Mouse (Mus musculus): Measurements from ENCODE around the gene Gm10721. TPM values are rescaled to one million over a fixed set of nuclear protein-coding genes. Genes with fewer than 3 reads are reported as not detected.
"Not testable (repeated sequence)": the region's sequence is repeated elsewhere in the genome, so short reads cannot be mapped to it uniquely, and the experiment has no call there.

Gene Gm10721
- polyA plus RNA-seq (2015; fragmentation: Nextera tagmentation; extraction: Ambion mirVana): not detected in 2 replicates

DNA sequence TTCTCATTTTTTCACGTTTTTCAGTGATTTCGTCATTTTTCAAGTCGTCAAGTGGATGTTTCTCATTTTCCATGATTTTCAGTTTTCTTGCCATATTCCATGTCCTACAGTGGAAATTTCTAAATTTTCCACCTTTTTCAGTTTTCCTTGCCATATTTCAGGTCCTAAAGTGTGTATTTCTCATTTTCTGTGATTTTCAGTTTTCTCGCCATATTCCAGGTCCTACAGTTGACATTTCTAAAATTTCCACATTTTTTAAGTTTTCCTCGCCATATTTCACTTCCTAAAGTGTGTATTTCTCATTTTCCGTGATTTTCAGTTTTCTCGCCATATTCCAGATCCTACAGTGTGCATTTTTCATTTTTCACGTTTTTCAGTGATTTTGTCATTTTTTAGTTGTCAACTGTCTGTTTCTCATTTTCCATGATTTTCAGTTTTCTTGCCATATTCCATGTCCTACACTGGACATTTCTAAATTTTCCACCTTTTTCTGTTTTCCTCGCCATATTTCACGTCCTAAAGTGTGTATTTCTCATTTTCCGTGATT is at the start of gene Gm10721:
Gene Gm10721, plus strand, starts transcription at position 408 of the 547 bp plus-strand sequence.
- not testable (repeated sequence) for H3K9ac ChIP-seq; H3K4me3 ChIP-seq (replicated peaks); H3K27me3 ChIP-seq; H3K9me3 ChIP-seq (replicated peaks); H3K27ac ChIP-seq (replicated peaks); H3K4me2 ChIP-seq (replicated peaks); H3K4me1 ChIP-seq; H3K36me3 ChIP-seq
- 55% methylated on average over 1 of the region's 11 CpGs for WGBS
- peak; percentile 55 for ATAC-seq (ENCODE audit: insufficient number of reproducible peaks, low FRiP score, low TSS enrichment, low read depth)

DNA sequence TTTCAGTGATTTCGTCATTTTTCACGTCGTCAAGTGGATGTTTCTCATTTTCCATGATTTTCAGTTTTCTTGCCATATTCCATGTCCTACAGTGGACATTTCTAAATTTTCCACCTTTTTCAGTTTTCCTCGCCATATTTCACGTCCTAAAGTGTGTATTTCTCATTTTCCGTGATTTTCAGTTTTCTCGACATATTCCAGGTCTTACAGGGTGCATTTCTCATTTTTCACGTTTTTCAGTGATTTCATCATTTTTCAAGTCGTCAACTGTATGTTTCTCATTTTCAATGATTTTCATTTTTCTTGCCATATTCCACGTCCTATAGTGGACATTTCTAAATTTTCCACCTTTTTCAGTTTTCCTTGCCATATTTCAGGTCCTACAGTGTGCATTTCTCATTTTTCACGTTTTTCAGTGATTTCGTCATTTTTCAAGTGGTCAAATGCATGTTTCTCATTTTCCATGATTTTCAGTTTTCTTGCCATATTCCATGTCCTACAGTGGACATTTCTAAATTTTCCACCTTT is 12.4 kb upstream of the Gm10721 start, which contains the start of gene Gm10722:
Gene Gm10722, plus strand, starts transcription at position 478 of the 528 bp plus-strand sequence.
- not testable (repeated sequence) for H3K4me2 ChIP-seq (replicated peaks); H3K36me3 ChIP-seq; H3K9ac ChIP-seq; H3K4me1 ChIP-seq; H3K9me3 ChIP-seq (replicated peaks); H3K4me3 ChIP-seq (replicated peaks); ATAC-seq (ENCODE audit: insufficient number of reproducible peaks, low FRiP score, low TSS enrichment, low read depth); H3K27ac ChIP-seq (replicated peaks); H3K27me3 ChIP-seq
- 73% methylated on average over 12 of the region's 12 CpGs for WGBS

DNA sequence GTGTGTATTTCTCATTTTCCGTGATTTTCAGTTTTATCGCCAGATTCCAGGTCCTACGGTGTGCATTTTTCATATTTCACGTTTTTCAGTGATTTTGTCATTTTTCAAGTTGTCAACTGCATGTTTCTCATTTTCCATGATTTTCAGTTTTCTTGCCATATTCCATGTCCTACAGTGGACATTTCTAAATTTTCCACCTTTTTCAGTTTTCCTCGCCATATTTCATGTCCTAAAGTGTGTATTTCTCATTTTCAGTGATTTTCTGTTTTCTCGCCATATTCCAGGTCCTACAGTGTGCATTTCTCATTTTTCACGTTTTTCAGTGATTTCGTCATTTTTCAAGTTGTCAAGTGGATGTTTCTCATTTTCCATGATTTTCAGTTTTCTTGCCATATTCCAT is 11.9 kb upstream of the Gm10721 start:
- not testable (repeated sequence) for H3K4me1 ChIP-seq; H3K9me3 ChIP-seq (replicated peaks); H3K27me3 ChIP-seq; H3K9ac ChIP-seq; H3K4me3 ChIP-seq (replicated peaks); ATAC-seq (ENCODE audit: insufficient number of reproducible peaks, low FRiP score, low TSS enrichment, low read depth); H3K36me3 ChIP-seq; H3K27ac ChIP-seq (replicated peaks); H3K4me2 ChIP-seq (replicated peaks)
- WGBS: 65% methylated on average over 8 of the region's 8 CpGs

DNA sequence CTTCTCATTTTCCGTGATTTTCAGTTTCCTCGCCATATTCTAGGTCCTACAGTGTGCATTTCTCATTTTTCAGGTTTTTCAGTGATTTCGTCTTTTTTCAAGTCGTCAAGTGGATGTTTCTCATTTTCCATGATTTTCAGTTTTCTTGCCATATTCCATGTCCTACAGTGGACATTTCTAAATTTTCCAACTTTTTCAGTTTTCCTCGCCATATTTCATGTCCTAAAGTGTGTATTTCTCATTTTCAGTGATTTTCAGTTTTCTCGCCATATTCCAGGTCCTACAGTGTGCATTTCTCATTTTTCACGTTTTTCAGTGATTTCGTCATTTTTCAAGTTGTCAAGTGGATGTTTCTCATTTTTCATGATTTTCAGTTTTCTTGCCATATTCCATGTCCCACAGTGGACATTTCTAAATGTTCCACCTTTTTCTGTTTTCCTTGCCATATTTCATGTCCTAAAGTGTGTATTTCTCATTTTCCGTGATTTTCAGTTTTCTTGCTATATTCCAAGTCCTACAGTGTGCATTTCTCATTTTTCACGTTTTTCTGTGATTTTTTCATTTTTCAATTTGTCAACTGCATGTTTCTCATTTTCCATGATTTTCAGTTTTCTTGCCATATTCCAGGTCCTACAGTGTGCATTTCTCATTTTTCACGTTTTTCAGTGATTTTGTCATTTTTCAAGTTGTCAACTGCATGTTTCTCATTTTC is 10.8 kb upstream of the Gm10721 start:
- not testable (repeated sequence) for H3K27ac ChIP-seq (replicated peaks); H3K27me3 ChIP-seq; H3K4me2 ChIP-seq (replicated peaks); H3K36me3 ChIP-seq; H3K9ac ChIP-seq; H3K4me3 ChIP-seq (replicated peaks); H3K9me3 ChIP-seq (replicated peaks); H3K4me1 ChIP-seq
- ATAC-seq (ENCODE audit: insufficient number of reproducible peaks, low FRiP score, low TSS enrichment, low read depth): peak; percentile 87
- 67% methylated on average over 9 of the region's 11 CpGs for WGBS

DNA sequence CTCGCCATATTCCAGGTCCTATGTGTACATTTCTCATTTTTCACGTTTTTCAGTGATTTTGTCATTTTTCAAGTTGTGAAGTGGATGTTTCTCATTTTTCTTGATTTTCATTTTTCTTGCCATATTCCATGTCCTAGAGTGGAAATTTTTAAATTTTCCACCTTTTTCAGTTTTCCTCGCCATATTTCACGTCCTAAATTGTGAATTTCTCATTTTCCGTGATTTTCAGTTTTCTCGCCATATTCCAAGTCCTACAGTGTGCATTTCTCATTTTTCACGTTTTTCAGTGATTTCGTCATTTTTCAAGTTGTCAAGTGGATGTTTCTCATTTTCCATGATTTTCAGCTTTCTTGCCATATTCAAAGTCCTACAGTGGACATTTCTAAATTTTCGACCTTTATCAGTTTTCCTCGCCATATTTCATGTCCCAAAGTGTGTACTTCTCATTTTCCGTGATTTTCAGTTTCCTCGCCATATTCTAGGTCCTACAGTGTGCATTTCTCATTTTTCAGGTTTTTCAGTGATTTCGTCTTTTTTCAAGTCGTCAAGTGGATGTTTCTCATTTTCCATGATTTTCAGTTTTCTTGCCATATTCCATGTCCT is 10.0 kb upstream of the Gm10721 start, which contains the start of gene Gm11168:
Gene Gm11168, plus strand, starts transcription at position 553 of the 603 bp plus-strand sequence.
- not testable (repeated sequence) for ATAC-seq (ENCODE audit: insufficient number of reproducible peaks, low FRiP score, low TSS enrichment, low read depth)

DNA sequence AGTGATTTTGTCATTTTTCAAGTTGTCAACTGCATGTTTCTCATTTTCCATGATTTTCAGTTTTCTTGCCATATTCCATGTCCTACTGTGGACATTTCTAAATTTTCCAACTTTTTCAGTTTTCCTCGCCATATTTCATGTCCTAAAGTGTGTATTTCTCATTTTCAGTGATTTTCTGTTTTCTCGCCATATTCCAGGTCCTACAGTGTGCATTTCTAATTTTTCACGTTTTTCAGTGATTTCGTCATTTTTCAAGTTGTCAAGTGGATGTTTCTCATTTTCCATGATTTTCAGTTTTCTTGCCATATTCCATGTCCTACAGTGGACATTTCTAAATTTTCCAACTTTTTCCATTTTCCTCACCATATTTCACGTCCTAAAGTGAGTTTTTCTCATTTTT is 6.8 kb upstream of the Gm10721 start:
- not testable (repeated sequence) for H3K4me1 ChIP-seq; ATAC-seq (ENCODE audit: insufficient number of reproducible peaks, low FRiP score, low TSS enrichment, low read depth); H3K27ac ChIP-seq (replicated peaks); H3K4me3 ChIP-seq (replicated peaks); H3K36me3 ChIP-seq; H3K27me3 ChIP-seq; H3K9me3 ChIP-seq (replicated peaks); H3K4me2 ChIP-seq (replicated peaks); H3K9ac ChIP-seq
- 83% methylated on average over 1 of the region's 5 CpGs for WGBS

More for the DNA sequence above, 10.0 kb upstream of the Gm10721 start, which contains the start of gene Gm11168:
- not testable (repeated sequence) for H3K4me2 ChIP-seq (replicated peaks); H3K27me3 ChIP-seq; H3K9me3 ChIP-seq (replicated peaks); H3K27ac ChIP-seq (replicated peaks); H3K4me3 ChIP-seq (replicated peaks); H3K4me1 ChIP-seq; H3K9ac ChIP-seq; H3K36me3 ChIP-seq
- WGBS: 74% methylated on average over 6 of the region's 14 CpGs

DNA sequence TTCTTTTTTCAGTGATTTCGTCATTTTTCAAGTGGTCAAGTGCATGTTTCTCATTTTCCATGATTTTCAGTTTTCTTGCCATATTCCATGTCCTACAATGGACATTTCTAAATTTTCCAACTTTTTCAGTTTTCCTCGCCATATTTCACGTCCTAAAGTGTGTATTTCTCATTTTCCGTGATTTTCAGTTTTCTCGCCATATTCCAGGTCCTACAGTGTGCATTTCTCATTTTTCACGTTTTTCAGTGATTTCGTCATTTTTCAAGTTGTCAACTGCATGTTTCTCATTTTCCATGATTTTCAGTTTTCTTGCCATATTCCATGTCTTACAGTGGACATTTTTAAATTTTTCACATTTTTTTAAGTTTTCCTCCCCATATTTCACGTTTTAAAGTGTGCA is 6.3 kb upstream of the Gm10721 start:
- ATAC-seq (ENCODE audit: insufficient number of reproducible peaks, low FRiP score, low TSS enrichment, low read depth): peak; percentile 79
- H3K4me2 ChIP-seq (replicated peaks); H3K4me1 ChIP-seq; H3K4me3 ChIP-seq (replicated peaks); H3K9ac ChIP-seq; H3K9me3 ChIP-seq (replicated peaks); H3K27me3 ChIP-seq; H3K36me3 ChIP-seq; H3K27ac ChIP-seq (replicated peaks): not testable (repeated sequence)
- 75% methylated on average over 8 of the region's 8 CpGs for WGBS

DNA sequence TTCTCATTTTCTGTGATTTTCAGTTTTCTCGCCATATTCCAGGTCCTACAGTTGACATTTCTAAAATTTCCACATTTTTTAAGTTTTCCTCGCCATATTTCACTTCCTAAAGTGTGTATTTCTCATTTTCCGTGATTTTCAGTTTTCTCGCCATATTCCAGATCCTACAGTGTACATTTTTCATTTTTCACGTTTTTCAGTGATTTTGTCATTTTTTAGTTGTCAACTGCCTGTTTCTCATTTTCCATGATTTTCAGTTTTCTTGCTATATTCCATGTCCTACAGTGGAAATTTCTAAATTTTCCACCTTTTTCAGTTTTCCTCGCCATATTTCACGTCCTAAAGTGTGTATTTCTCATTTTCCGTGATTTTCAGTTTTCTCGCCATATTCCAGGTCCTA is 5.7 kb upstream of the Gm10721 start:
- not testable (repeated sequence) for H3K27ac ChIP-seq (replicated peaks); H3K9me3 ChIP-seq (replicated peaks); H3K36me3 ChIP-seq; H3K4me1 ChIP-seq; H3K9ac ChIP-seq; H3K4me3 ChIP-seq (replicated peaks); H3K27me3 ChIP-seq; H3K4me2 ChIP-seq (replicated peaks)
- peak; percentile 32 for ATAC-seq (ENCODE audit: insufficient number of reproducible peaks, low FRiP score, low TSS enrichment, low read depth)
- 75% methylated on average over 8 of the region's 9 CpGs for WGBS

DNA sequence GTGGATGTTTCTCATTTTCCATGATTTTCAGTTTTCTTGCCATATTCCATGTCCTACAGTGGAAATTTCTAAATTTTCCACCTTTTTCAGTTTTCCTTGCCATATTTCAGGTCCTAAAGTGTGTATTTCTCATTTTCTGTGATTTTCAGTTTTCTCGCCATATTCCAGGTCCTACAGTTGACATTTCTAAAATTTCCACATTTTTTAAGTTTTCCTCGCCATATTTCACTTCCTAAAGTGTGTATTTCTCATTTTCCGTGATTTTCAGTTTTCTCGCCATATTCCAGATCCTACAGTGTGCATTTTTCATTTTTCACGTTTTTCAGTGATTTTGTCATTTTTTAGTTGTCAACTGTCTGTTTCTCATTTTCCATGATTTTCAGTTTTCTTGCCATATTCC is 3.6 kb upstream of the Gm10721 start:
- not testable (repeated sequence) for H3K4me1 ChIP-seq; H3K36me3 ChIP-seq; H3K4me2 ChIP-seq (replicated peaks); H3K27ac ChIP-seq (replicated peaks); H3K9me3 ChIP-seq (replicated peaks); H3K27me3 ChIP-seq; H3K9ac ChIP-seq; H3K4me3 ChIP-seq (replicated peaks)
- ATAC-seq (ENCODE audit: insufficient number of reproducible peaks, low FRiP score, low TSS enrichment, low read depth): peak; percentile 57; the same call in 1 of the 2 replicates
- WGBS: no CpG with 5 or more reads among the region's 5 CpGs

DNA sequence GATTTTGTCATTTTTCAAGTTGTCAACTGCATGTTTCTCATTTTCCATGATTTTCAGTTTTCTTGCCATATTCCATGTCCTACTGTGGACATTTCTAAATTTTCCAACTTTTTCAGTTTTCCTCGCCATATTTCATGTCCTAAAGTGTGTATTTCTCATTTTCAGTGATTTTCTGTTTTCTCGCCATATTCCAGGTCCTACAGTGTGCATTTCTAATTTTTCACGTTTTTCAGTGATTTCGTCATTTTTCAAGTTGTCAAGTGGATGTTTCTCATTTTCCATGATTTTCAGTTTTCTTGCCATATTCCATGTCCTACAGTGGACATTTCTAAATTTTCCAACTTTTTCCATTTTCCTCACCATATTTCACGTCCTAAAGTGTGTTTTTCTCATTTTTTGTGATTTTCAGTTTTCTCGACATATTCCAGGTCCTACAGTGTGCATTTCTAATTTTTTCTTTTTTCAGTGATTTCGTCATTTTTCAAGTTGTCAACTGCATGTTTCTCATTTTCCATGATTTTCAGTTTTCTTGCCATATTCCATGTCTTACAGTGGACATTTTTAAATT is 802 bp upstream of the Gm10721 start:
- H3K9ac ChIP-seq; H3K27ac ChIP-seq (replicated peaks); H3K36me3 ChIP-seq; H3K4me2 ChIP-seq (replicated peaks); H3K9me3 ChIP-seq (replicated peaks); H3K27me3 ChIP-seq; H3K4me3 ChIP-seq (replicated peaks); H3K4me1 ChIP-seq; ATAC-seq (ENCODE audit: insufficient number of reproducible peaks, low FRiP score, low TSS enrichment, low read depth): not testable (repeated sequence)
- WGBS: 78% methylated on average over 3 of the region's 7 CpGs

DNA sequence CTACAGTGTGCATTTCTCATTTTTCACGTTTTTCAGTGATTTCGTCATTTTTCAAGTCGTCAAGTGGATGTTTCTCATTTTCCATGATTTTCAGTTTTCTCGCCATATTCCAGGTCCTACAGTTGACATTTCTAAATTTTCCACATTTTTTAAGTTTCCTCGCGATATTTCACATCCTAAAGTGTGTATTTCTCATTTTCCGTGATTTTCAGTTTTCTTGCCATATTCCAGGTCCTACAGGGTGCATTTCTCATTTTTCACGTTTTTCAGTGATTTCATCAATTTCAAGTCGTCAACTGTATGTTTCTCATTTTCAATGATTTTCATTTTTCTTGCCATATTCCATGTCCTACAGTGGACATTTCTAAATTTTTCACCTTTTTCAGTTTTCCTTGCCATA is 2.4 kb downstream of the Gm10721 start, which contains the start of gene Gm10720:
Gene Gm10720, plus strand, starts transcription at position 301 of the 400 bp plus-strand sequence.
- not testable (repeated sequence) for H3K4me3 ChIP-seq (replicated peaks); H3K27me3 ChIP-seq; H3K9me3 ChIP-seq (replicated peaks); H3K4me1 ChIP-seq; H3K4me2 ChIP-seq (replicated peaks); H3K27ac ChIP-seq (replicated peaks); H3K9ac ChIP-seq; ATAC-seq (ENCODE audit: insufficient number of reproducible peaks, low FRiP score, low TSS enrichment, low read depth); H3K36me3 ChIP-seq
- WGBS: 65% methylated on average over 5 of the region's 9 CpGs

Data from embryonic facial prominence, embryonic 15.5 days (tissue).